Mouse (Mus musculus) cerebellum, adult 9-10 months (tissue): ENCODE data around the gene Gpr142.

Experiments
- DNase-seq: peaks from one replicate; pipeline ENCODE4 v3.0.0; 2022

Gpr142 gene

GRCm38 (mm10) chr11:114846336-114846735 is 47.6 kb downstream of the Gpr142 start:
- no peak for DNase-seq

- DNase-seq, result no peak
Measured at GRCm38 (mm10) chr11:114847008-114847407, 48.3 kb downstream of the Gpr142 start.

- peak; percentile 49 for DNase-seq
Measured at GRCm38 (mm10) chr11:114849572-114849971, 50.8 kb downstream of the Gpr142 start.

GRCm38 (mm10) chr11:114850066-114850451 is 51.3 kb downstream of the Gpr142 start:
- DNase-seq, result peak; percentile 61

GRCm38 (mm10) chr11:114850452-114851268 is 51.9 kb downstream of the Gpr142 start, which contains the start of gene Gprc5c:
Gene Gprc5c, plus strand, starts transcription at chr11:114851152.
- DNase-seq, result no peak

GRCm38 (mm10) chr11:114851269-114851607 is 52.5 kb downstream of the Gpr142 start:
- peak; percentile 97 for DNase-seq

- DNase-seq, result peak; percentile 94
Measured at GRCm38 (mm10) chr11:114851608-114852310, 53.0 kb downstream of the Gpr142 start.

- DNase-seq, result peak; percentile 69
Measured at GRCm38 (mm10) chr11:114852311-114853173, 53.8 kb downstream of the Gpr142 start.

- no peak for DNase-seq
Measured at GRCm38 (mm10) chr11:114853174-114853838, 54.6 kb downstream of the Gpr142 start.

GRCm38 (mm10) chr11:114854581-114854980 is 55.9 kb downstream of the Gpr142 start:
- peak; percentile 48 for DNase-seq

GRCm38 (mm10) chr11:114856125-114856524 is 57.4 kb downstream of the Gpr142 start:
- DNase-seq, result no peak
